Mouse (Mus musculus): Measurements from ENCODE around the gene Kat2b. TPM values are rescaled to one million over a fixed set of nuclear protein-coding genes. Genes with fewer than 3 reads are reported as not detected.
"Not testable (repeated sequence)": the region's sequence is repeated elsewhere in the genome, so short reads cannot be mapped to it uniquely, and the experiment has no call there.

Gene Kat2b
- total RNA-seq, 2 experiments from 2014 or later = 30.5 to 35.1 TPM

GRCm38 (mm10) chr17:53568734-53569386, 2.2 kb downstream of the Kat2b start:
- no peak for ATAC-seq (replicated peaks; ENCODE audit: poor library complexity, severe bottlenecking)

GRCm38 (mm10) chr17:53569829-53570228, 3.2 kb downstream of the Kat2b start:
- ATAC-seq (replicated peaks; ENCODE audit: poor library complexity, severe bottlenecking) = peak; percentile 10

- peak; percentile 67 for ATAC-seq (replicated peaks; ENCODE audit: poor library complexity, severe bottlenecking)
Observed at GRCm38 (mm10) chr17:53570361-53570875, 3.8 kb downstream of the Kat2b start.

- not testable (repeated sequence) for ATAC-seq (replicated peaks; ENCODE audit: poor library complexity, severe bottlenecking)
Observed at GRCm38 (mm10) chr17:53570932-53571331, 4.3 kb downstream of the Kat2b start.

GRCm38 (mm10) chr17:53573019-53573556, 6.4 kb downstream of the Kat2b start:
- no peak for ATAC-seq (replicated peaks; ENCODE audit: poor library complexity, severe bottlenecking)

GRCm38 (mm10) chr17:53577151-53577550, 10.5 kb downstream of the Kat2b start:
- no peak for ATAC-seq (replicated peaks; ENCODE audit: poor library complexity, severe bottlenecking)

GRCm38 (mm10) chr17:53577754-53578153, 11.1 kb downstream of the Kat2b start:
- no peak for ATAC-seq (replicated peaks; ENCODE audit: poor library complexity, severe bottlenecking)

GRCm38 (mm10) chr17:53578249-53578648, 11.6 kb downstream of the Kat2b start:
- ATAC-seq (replicated peaks; ENCODE audit: poor library complexity, severe bottlenecking) = no peak

- ATAC-seq (replicated peaks; ENCODE audit: poor library complexity, severe bottlenecking) = peak; percentile 52
Observed at GRCm38 (mm10) chr17:53578776-53579175, 12.1 kb downstream of the Kat2b start.

GRCm38 (mm10) chr17:53579612-53580011, 13.0 kb downstream of the Kat2b start:
- no peak for ATAC-seq (replicated peaks; ENCODE audit: poor library complexity, severe bottlenecking)

GRCm38 (mm10) chr17:53580237-53580636, 13.6 kb downstream of the Kat2b start:
- no peak for ATAC-seq (replicated peaks; ENCODE audit: poor library complexity, severe bottlenecking)

GRCm38 (mm10) chr17:53582026-53582585, 15.4 kb downstream of the Kat2b start:
- no peak for ATAC-seq (replicated peaks; ENCODE audit: poor library complexity, severe bottlenecking)

- ATAC-seq (replicated peaks; ENCODE audit: poor library complexity, severe bottlenecking) = no peak
Observed at GRCm38 (mm10) chr17:53582805-53583204, 16.1 kb downstream of the Kat2b start.

GRCm38 (mm10) chr17:53583846-53584579, 17.4 kb downstream of the Kat2b start:
- ATAC-seq (replicated peaks; ENCODE audit: poor library complexity, severe bottlenecking) = peak; percentile 24

GRCm38 (mm10) chr17:53587074-53587851, 20.6 kb downstream of the Kat2b start:
- peak; percentile 74 for ATAC-seq (replicated peaks; ENCODE audit: poor library complexity, severe bottlenecking)

- ATAC-seq (replicated peaks; ENCODE audit: poor library complexity, severe bottlenecking) = peak; percentile 43
Observed at GRCm38 (mm10) chr17:53588097-53588855, 21.6 kb downstream of the Kat2b start.

- ATAC-seq (replicated peaks; ENCODE audit: poor library complexity, severe bottlenecking) = no peak
Observed at GRCm38 (mm10) chr17:53590110-53590509, 23.4 kb downstream of the Kat2b start.

- no peak for ATAC-seq (replicated peaks; ENCODE audit: poor library complexity, severe bottlenecking)
Observed at GRCm38 (mm10) chr17:53591910-53592309, 25.2 kb downstream of the Kat2b start.

- peak; percentile 94 for ATAC-seq (replicated peaks; ENCODE audit: poor library complexity, severe bottlenecking)
Observed at GRCm38 (mm10) chr17:53594590-53594989, 27.9 kb downstream of the Kat2b start.
